Comparison of ENCODE assay signal across 12 mouse cellular contexts in genomic region chr10:128778441-128778840, GRCm38 (mm10). TPM values are rescaled to one million over a fixed set of nuclear protein-coding genes. Genes with fewer than 3 reads are reported as not detected.
A peak's percentile ranks its signal among the peaks of the same experiment; 100 is the strongest.
DNase-seq lines count a peak whose midpoint lies in the region; ATAC-seq lines count a peak whose summit lies in the region.
"Had no signal": no experiment of that assay in that cellular context is flagged by ENCODE, and none has a peak within 500 bp of the region (broad histone marks: within the 10 kb centered on the region; RNA-seq: fewer than 3 reads in every experiment).

No protein-coding gene starts in this region.

- peak overlapping the region; percentile 16 for H3K27ac ChIP-seq in hindbrain, embryonic 16.5 days (ENCODE audit: low read depth, low read length)
- no peak overlapping the region for H3K27ac ChIP-seq in hindbrain, embryonic 10.5 days
- H3K27ac ChIP-seq in midbrain, embryonic 10.5 days (replicated peaks): peak overlapping the region; percentile 61; the same call in 1 of the 2 replicates
- H3K27ac ChIP-seq in midbrain, embryonic 13.5 days: no peak overlapping the region
- peak overlapping the region; percentile 78; the same call in 1 of the 2 replicates for H3K27ac ChIP-seq in limb, embryonic 11.5 days (replicated peaks; ENCODE audit: low read depth, low read length)

- no peak for ATAC-seq in hindbrain, embryonic 16.5 days
- no peak for ATAC-seq in midbrain, embryonic 13.5 days
- ATAC-seq in limb, embryonic 11.5 days (ENCODE audit: insufficient number of reproducible peaks, low FRiP score, low TSS enrichment, low read depth): no peak

- no peaks in the 10 kb centered on the region for H3K36me3 ChIP-seq in hindbrain, embryonic 16.5 days (ENCODE audit: control insufficient read depth, insufficient read depth, low read length)
- no peaks in the 10 kb centered on the region for H3K36me3 ChIP-seq in hindbrain, embryonic 10.5 days
- H3K36me3 ChIP-seq in midbrain, embryonic 10.5 days: no peaks in the 10 kb centered on the region
- no peaks in the 10 kb centered on the region for H3K36me3 ChIP-seq in midbrain, embryonic 13.5 days
- no peaks in the 10 kb centered on the region for H3K36me3 ChIP-seq in limb, embryonic 11.5 days (ENCODE audit: control insufficient read depth, insufficient read depth, low read length)

- whole genome bisulfite sequencing in hindbrain, embryonic 16.5 days: 100% methylated on average over 2 of the region's 2 CpGs
- WGBS in hindbrain, embryonic 10.5 days: 86% methylated on average over 2 of the region's 2 CpGs
- WGBS in midbrain, embryonic 10.5 days: 89% methylated on average over 2 of the region's 2 CpGs
- WGBS in midbrain, embryonic 13.5 days: 90% methylated on average over 2 of the region's 2 CpGs
- 84% methylated on average over 2 of the region's 2 CpGs for WGBS in limb, embryonic 11.5 days

- no peaks in the 10 kb centered on the region for H3K4me1 ChIP-seq in hindbrain, embryonic 16.5 days (ENCODE audit: control insufficient read depth, insufficient read depth, low read depth, low read length)
- H3K4me1 ChIP-seq in hindbrain, embryonic 10.5 days (replicated peaks): peaks cover 11% of the 10 kb centered on the region; the same call in 1 of the 2 replicates
- H3K4me1 ChIP-seq in midbrain, embryonic 10.5 days: peaks cover 7% of the 10 kb centered on the region
- no peaks in the 10 kb centered on the region; the same call in 1 of the 2 replicates for H3K4me1 ChIP-seq in midbrain, embryonic 13.5 days (replicated peaks)
- H3K4me1 ChIP-seq in limb, embryonic 11.5 days (ENCODE audit: control insufficient read depth, insufficient read depth, low read length): peaks cover 8% of the 10 kb centered on the region

- no peak overlapping the region for H3K9ac ChIP-seq in hindbrain, embryonic 16.5 days (ENCODE audit: low read depth, low read length)
- H3K9ac ChIP-seq in midbrain, embryonic 13.5 days (replicated peaks): no peak overlapping the region
- H3K9ac ChIP-seq in limb, embryonic 11.5 days (ENCODE audit: low read length): no peak overlapping the region

- no peak overlapping the region for H3K4me3 ChIP-seq in hindbrain, embryonic 16.5 days (ENCODE audit: low read length)
- no peak overlapping the region for H3K4me3 ChIP-seq in hindbrain, embryonic 10.5 days
- no peak overlapping the region for H3K4me3 ChIP-seq in midbrain, embryonic 10.5 days
- H3K4me3 ChIP-seq in midbrain, embryonic 13.5 days (replicated peaks): no peak overlapping the region
- no peak overlapping the region for H3K4me3 ChIP-seq in limb, embryonic 11.5 days (ENCODE audit: low read depth, low read length)
- H3K4me3 ChIP-seq: erythroblast, embryonic 14.5 days had no signal

- H3K27me3 ChIP-seq in hindbrain, embryonic 16.5 days (replicated peaks; ENCODE audit: control insufficient read depth, insufficient read depth, low read length): no peaks in the 10 kb centered on the region
- H3K27me3 ChIP-seq in hindbrain, embryonic 10.5 days (ENCODE audit: insufficient read depth, poor library complexity, severe bottlenecking): no peaks in the 10 kb centered on the region
- no peaks in the 10 kb centered on the region for H3K27me3 ChIP-seq in midbrain, embryonic 10.5 days (ENCODE audit: low read depth, poor library complexity, severe bottlenecking)
- H3K27me3 ChIP-seq in midbrain, embryonic 13.5 days: no peaks in the 10 kb centered on the region
- no peaks in the 10 kb centered on the region for H3K27me3 ChIP-seq in limb, embryonic 11.5 days (ENCODE audit: control insufficient read depth, insufficient read depth, low read length)
- H3K27me3 ChIP-seq: CH12.LX had no signal

- H3K4me2 ChIP-seq in hindbrain, embryonic 16.5 days (ENCODE audit: low read length): no peak overlapping the region
- no peak overlapping the region for H3K4me2 ChIP-seq in midbrain, embryonic 13.5 days (replicated peaks)
- no peak overlapping the region for H3K4me2 ChIP-seq in limb, embryonic 11.5 days (ENCODE audit: low read depth, severe bottlenecking)

- no peak for DNase-seq in hindbrain, embryonic 10.5 days (ENCODE audit: low spot score)
- no peak for DNase-seq in midbrain, embryonic 10.5 days (ENCODE audit: low spot score)
- no peak for DNase-seq in limb, embryonic 11.5 days (ENCODE audit: low spot score)
- DNase-seq in natural killer cell, adult 2 months (ENCODE audit: low spot score in 2 of 2): no peak
- no peak for DNase-seq in ovary, postnatal 14 days (ENCODE audit: low spot score)
- DNase-seq: adrenal gland, postnatal 25 days; cerebellum, adult 9-10 months; gastrocnemius, postnatal 10 days had no signal

- H3K9me3 ChIP-seq in hindbrain, embryonic 16.5 days (ENCODE audit: control insufficient read depth, low read length): peaks cover 2% of the 10 kb centered on the region; the same call in 1 of the 2 replicates
- peaks cover 2% of the 10 kb centered on the region for H3K9me3 ChIP-seq in hindbrain, embryonic 10.5 days
- peaks cover 4% of the 10 kb centered on the region for H3K9me3 ChIP-seq in midbrain, embryonic 10.5 days (replicated peaks)
- no peaks in the 10 kb centered on the region for H3K9me3 ChIP-seq in midbrain, embryonic 13.5 days
- H3K9me3 ChIP-seq in limb, embryonic 11.5 days (ENCODE audit: control insufficient read depth, low read length): no peaks in the 10 kb centered on the region

RNA-seq across cellular contexts. Expression of gene Mmp19, which starts 12.3 kb away (rescaled TPM):
- 0.45 and 0.74 TPM in 2 replicates for polyA plus RNA-seq in hindbrain, embryonic 16.5 days (2015; fragmentation: Nextera tagmentation; extraction: Ambion mirVana)
- 0.36 and 0.39 TPM in 2 replicates for polyA plus RNA-seq in hindbrain, embryonic 10.5 days (2016; fragmentation: Nextera tagmentation; extraction: Ambion mirVana)
- 0.44 and 0.66 TPM in 2 replicates for polyA plus RNA-seq in midbrain, embryonic 10.5 days (2016; fragmentation: Nextera tagmentation; extraction: Ambion mirVana)
- 0.32 and 0.48 TPM in 2 replicates for polyA plus RNA-seq in midbrain, embryonic 13.5 days (2015; fragmentation: Nextera tagmentation; extraction: Ambion mirVana)
- 0.35 and 0.55 TPM in 2 replicates for polyA plus RNA-seq in limb, embryonic 11.5 days (2014; fragmentation: Nextera tagmentation; extraction: Ambion mirVana)

RNA-seq across cellular contexts. Expression of gene Dnajc14, which starts 25.4 kb away (rescaled TPM):
- 49.6 and 53.2 TPM in 2 replicates for polyA plus RNA-seq in hindbrain, embryonic 16.5 days (2015; fragmentation: Nextera tagmentation; extraction: Ambion mirVana)
- polyA plus RNA-seq in hindbrain, embryonic 10.5 days (2016; fragmentation: Nextera tagmentation; extraction: Ambion mirVana): 50.4 and 56.0 TPM in 2 replicates
- polyA plus RNA-seq in midbrain, embryonic 10.5 days (2016; fragmentation: Nextera tagmentation; extraction: Ambion mirVana): 50.7 and 57.8 TPM in 2 replicates
- polyA plus RNA-seq in midbrain, embryonic 13.5 days (2015; fragmentation: Nextera tagmentation; extraction: Ambion mirVana): 54.1 and 56.3 TPM in 2 replicates
- 33.3 and 37.8 TPM in 2 replicates for polyA plus RNA-seq in limb, embryonic 11.5 days (2014; fragmentation: Nextera tagmentation; extraction: Ambion mirVana)

RNA-seq across cellular contexts. Expression of gene Tmem198b, which starts 25.7 kb away (rescaled TPM):
- polyA plus RNA-seq in hindbrain, embryonic 16.5 days (2015; fragmentation: Nextera tagmentation; extraction: Ambion mirVana): 19.6 and 20.4 TPM in 2 replicates
- polyA plus RNA-seq in hindbrain, embryonic 10.5 days (2016; fragmentation: Nextera tagmentation; extraction: Ambion mirVana): 19.1 and 23.3 TPM in 2 replicates
- 22.1 and 24.3 TPM in 2 replicates for polyA plus RNA-seq in midbrain, embryonic 10.5 days (2016; fragmentation: Nextera tagmentation; extraction: Ambion mirVana)
- 17.4 and 17.5 TPM in 2 replicates for polyA plus RNA-seq in midbrain, embryonic 13.5 days (2015; fragmentation: Nextera tagmentation; extraction: Ambion mirVana)
- 18.9 and 22.2 TPM in 2 replicates for polyA plus RNA-seq in limb, embryonic 11.5 days (2014; fragmentation: Nextera tagmentation; extraction: Ambion mirVana)

RNA-seq across cellular contexts. Expression of gene Pym1, which starts 30.8 kb away (rescaled TPM):
- polyA plus RNA-seq in hindbrain, embryonic 16.5 days (2015; fragmentation: Nextera tagmentation; extraction: Ambion mirVana): 40.8 and 46.3 TPM in 2 replicates
- polyA plus RNA-seq in hindbrain, embryonic 10.5 days (2016; fragmentation: Nextera tagmentation; extraction: Ambion mirVana): 54.7 and 62.2 TPM in 2 replicates
- 56.6 and 59.1 TPM in 2 replicates for polyA plus RNA-seq in midbrain, embryonic 10.5 days (2016; fragmentation: Nextera tagmentation; extraction: Ambion mirVana)
- polyA plus RNA-seq in midbrain, embryonic 13.5 days (2015; fragmentation: Nextera tagmentation; extraction: Ambion mirVana): 50.6 and 51.8 TPM in 2 replicates
- 49.4 and 52.4 TPM in 2 replicates for polyA plus RNA-seq in limb, embryonic 11.5 days (2014; fragmentation: Nextera tagmentation; extraction: Ambion mirVana)

RNA-seq across cellular contexts. Expression of gene Dgka, which starts 33.8 kb away (rescaled TPM):
- polyA plus RNA-seq in hindbrain, embryonic 16.5 days (2015; fragmentation: Nextera tagmentation; extraction: Ambion mirVana): 7.4 and 8.8 TPM in 2 replicates
- polyA plus RNA-seq in hindbrain, embryonic 10.5 days (2016; fragmentation: Nextera tagmentation; extraction: Ambion mirVana): 4.1 and 4.4 TPM in 2 replicates
- 3.7 and 4.7 TPM in 2 replicates for polyA plus RNA-seq in midbrain, embryonic 10.5 days (2016; fragmentation: Nextera tagmentation; extraction: Ambion mirVana)
- polyA plus RNA-seq in midbrain, embryonic 13.5 days (2015; fragmentation: Nextera tagmentation; extraction: Ambion mirVana): 5.0 TPM in 2 replicates
- 5.4 and 6.5 TPM in 2 replicates for polyA plus RNA-seq in limb, embryonic 11.5 days (2014; fragmentation: Nextera tagmentation; extraction: Ambion mirVana)

Comparison
In these comparisons a context has a peak if more than half of its experiments do, and no peak if none do; other contexts are left out.
1. H3K27ac ChIP-seq: peak in hindbrain, embryonic 16.5 days (single experiment), midbrain, embryonic 10.5 days (single experiment) and limb, embryonic 11.5 days (single experiment); none in hindbrain, embryonic 10.5 days (single experiment) and midbrain, embryonic 13.5 days (single experiment).